Mouse (Mus musculus): ENCODE results near the gene Vmn2r70.

Gene Vmn2r70

GRCm38 (mm10) chr7:85569092-85569491 is at the start of gene Vmn2r70:
Gene Vmn2r70 (minus strand): TSS chr7:85569192.
- no peak for DNase-seq (ENCODE audit: low spot score)

DNA sequence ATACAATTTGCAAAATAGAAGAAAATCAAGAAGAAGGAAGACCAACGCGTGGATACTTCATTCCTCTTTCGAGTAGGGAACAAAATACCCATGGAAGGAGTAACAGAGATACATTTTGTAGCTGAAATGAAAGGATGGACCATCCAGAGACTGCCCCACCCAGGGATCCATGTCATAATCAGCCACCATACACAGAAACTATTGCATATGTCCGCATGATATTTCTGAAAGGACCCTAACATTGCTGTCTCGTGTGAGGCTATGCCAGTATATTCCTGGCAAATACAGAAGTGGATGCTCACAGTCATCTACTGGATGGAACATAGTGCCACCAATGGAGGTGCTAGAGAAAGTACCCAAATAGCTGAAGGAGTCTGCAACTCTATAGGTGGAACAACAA is 6.2 kb downstream of the Vmn2r70 start, which contains the start of gene Vmn2r71:
Gene Vmn2r71 (plus strand): TSS at position 301 of the 400 bp plus-strand sequence.
- no peak for DNase-seq (ENCODE audit: low spot score)

GRCm38 (mm10) chr7:85543118-85543517 is 25.9 kb downstream of the Vmn2r70 start:
- no peak for DNase-seq (ENCODE audit: low spot score)

- DNase-seq (ENCODE audit: low spot score): no peak
These were observed 26.9 kb downstream of the Vmn2r70 start for GRCm38 (mm10) chr7:85542108-85542507.
